Mouse (Mus musculus) cerebellum, adult 11-12 months (tissue): ENCODE measurements around the gene Usp31.
A peak's percentile ranks its signal among the peaks of the same experiment; 100 is the strongest.

Experiments used
- DNase-seq: peaks from one replicate; pipeline ENCODE4 v3.0.0; 2022

Gene Usp31

DNA sequence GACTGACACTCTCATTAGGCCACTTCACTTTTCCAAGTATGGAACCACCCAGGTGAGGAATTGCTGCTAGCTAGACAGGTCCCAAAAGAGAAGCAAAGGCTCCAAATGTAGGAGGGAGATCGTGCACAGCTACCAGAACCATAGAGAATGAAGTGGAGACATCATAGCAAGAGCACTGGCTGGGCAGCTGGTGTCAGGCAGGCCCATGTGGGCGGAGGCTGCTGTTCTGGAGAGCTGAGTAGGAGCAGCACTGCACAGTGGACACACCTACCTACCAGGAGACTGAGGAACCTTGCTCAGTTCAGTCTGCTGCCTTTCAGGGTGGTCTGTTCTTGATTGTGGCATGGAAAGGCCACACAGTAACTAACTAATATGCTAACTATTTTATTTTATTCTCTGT lies 52.4 kb downstream of the Usp31 start:
- no peak for DNase-seq

DNA sequence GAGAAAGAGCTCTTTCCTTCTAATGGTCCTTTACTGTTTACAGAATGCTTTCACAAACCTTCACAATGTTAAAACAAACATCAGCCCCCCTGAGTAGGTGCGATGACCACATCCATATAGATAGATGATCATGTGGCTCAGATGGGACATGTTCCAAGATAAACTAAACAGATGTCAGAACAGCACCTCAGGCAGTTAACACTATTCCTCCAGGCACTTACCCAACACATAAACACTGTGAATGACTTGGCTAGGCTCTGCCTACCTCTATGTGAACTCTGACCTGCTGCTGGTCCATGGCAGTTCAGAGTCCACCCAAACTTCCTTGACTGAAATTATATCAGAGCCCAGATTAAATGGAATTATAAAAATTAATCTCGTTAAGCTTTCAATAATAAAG lies 54.4 kb downstream of the Usp31 start:
- DNase-seq: no peak

DNA sequence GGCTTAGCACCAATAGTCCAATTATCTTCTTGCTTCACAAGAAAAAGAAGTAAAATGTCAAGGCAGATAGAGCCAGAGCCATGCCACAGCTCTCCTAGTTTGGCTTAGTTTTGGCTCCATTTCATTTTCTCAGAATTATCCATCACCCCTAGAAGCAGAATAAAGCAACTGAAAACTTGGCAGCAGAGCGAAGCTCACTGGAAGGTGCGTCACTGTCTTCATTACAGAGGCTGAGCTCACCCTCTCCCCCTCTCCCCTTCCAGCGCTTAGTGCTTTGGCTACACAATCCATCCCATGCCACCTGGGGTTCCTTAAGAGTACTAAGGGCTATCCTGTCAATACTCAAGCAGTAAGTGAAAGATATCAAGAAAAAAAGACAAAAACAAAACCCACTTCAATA lies 56.3 kb downstream of the Usp31 start:
- no peak for DNase-seq

DNA sequence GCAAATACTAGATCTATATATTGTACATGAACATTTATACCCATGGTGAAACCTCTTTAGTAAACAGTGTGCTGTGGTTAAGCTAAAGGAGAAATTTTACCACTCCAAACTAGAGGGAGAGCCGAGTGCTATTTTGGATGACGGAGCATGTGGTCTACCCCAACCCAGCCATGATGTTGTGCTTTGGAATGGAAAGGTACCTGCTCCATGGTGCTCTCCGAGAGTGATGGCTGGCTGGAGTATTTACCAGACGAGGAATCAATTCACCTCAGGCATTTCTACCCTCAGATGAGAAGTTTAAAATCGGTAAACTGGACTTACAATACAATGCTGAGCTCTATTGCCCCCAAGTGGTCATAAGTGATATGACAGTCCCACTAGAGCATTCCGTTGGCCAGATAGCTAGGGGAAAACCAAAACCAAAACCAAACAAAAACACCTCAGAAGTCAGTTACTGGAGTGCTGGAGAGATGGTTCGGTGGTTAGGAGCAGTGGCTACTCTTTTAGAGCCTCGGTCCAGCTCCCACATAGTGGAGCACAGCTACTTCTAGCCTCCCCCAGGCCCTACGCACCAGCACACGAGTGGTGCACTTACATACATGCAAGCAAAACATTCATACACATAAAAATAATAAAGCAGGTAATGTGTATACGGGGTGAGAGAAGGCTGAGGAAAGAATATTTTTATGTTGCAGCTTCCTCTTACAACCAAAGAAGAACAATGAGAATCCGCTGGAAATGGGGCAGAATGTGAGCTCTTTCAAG lies 65.9 kb downstream of the Usp31 start:
- DNase-seq: peak; percentile 12

DNA sequence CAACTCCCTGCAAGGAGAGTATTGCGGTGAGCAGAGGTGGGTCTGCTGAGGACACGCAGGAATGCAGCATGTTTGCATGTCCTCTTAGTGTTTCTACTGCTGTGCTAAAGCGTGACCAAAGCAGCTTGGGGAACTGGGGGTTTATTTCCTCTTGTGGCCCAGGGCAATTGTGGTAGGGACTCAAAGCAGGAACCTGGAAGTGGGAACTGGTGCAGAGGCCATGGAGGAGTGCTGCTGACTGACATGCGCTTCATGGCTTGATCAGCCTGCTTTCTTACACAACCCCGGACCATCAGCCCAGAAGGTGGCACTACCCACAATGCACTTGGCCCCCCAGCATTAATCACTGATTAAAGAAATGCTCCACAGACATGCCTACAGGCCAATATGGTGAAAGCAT lies 70.3 kb downstream of the Usp31 start:
- DNase-seq: no peak

DNA sequence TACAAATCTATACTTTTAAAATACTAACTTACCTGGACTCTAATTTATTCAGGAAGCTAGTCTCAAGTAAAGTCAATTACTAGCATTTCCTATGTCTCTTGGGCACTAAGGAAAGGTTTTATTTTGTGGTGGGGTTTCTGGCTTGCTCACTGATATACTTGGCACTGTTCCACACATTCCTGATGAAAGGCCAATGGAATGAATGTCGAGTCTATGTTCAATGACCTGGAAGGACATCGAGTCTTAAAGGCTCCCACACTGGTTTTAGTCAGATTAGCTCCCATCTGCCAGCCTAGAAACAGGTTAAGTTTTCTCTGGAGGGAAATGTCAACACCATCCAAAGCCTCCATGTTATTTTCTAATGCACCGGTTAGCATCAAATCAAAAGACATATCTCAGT lies 72.8 kb downstream of the Usp31 start:
- DNase-seq: no peak

DNA sequence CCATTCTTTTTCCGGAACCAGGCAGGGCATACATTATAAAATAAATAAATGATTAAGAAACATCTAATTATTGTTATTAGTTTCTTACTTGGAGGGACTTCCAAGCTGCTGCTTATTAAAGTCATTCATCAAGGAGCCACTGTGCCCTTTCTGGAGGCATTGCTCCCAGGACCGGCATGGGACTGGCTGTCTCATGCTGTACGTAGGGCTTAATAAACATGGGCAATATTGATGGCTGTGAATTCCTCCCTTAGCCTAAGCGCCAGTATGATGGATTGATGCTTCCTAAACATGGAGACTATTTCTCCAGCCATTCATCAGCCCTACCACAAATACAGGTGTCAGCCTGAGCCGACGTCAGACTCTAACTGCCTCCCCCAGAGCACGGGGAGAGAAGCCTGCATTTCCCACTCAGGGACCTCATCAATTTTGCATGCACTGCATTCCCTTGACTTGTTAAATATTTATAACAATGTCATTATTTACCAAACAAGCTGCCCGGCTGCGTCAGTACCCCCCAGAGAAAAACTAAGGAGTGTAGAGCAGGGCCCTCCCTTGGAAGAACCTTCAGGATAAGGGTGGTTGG lies 84.1 kb downstream of the Usp31 start:
- DNase-seq: no peak

DNA sequence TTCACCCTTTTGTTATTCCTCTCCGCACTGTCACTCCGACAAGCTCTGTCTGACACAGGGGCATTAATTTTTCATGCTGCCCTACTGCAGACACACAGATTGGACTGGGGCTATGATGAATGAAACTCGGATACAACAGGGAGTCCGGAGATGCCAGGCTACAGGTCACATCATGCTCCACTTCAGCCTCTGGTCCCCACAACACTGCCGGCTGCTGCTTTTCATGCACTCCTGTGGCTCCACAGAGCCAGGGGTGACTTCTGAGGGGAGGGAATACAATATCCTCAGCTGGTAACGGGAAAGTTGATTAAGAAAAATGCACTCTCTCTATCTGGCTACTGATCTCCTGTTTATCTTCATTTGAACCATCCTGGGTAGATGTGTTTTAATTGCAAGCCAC lies 84.6 kb downstream of the Usp31 start:
- no peak for DNase-seq

DNA sequence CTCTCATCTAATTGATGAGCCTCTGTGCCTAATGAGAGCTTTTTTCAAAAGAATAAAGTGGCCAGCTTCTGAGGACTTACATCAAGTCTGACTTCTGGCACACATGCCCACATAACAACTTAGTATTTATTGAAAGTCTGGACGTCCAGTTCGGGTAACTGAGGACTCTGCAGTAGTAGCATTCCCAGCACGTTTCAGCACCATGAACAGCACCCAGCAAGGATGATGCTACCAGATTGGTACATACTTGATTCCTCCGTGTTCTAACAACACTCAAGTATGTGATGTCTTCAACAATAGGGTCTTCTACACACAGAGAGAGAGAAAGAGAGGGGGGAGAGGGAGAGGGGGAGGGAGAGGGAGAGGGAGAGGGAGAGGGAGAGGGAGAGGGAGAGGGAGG lies 105.4 kb downstream of the Usp31 start:
- no peak for DNase-seq

DNA sequence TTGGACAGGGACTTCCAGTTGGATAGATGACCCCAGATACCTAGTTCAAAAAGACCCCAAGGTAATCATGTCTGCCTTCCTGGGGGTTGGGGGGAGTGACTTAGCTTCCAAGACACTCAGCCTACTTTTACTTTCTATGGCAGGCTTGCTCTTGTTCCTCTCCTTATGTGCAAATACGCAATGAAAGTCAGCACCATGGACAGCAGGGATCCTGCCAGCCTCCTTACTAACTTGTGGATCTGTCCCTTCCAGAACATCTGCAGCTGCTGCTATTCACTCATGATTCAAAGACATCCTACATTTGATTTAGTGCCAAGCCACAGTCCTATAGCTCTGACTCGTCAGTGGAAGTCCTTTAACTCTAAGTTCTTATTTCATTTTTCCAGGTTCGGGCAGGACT lies 110.7 kb downstream of the Usp31 start:
- DNase-seq: no peak

DNA sequence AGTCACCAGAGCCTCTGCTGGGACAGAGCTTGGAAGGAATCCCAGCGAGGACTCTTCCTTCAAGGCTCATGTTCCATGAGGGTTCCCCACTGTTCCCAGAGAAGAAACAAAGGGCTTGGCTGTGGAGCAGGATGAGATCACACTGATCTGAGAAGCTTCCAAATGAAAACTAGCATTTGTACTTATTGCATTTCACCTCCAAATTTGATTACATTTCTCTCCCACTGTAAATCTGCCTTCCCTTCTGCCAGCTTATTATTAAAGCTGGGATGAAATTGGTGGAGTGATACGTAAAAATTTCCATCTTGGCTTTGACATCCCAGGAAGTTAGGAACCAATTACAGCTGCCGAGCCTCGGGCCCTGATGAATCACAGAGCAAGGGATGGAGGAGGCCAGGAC lies 111.6 kb downstream of the Usp31 start:
- no peak for DNase-seq

DNA sequence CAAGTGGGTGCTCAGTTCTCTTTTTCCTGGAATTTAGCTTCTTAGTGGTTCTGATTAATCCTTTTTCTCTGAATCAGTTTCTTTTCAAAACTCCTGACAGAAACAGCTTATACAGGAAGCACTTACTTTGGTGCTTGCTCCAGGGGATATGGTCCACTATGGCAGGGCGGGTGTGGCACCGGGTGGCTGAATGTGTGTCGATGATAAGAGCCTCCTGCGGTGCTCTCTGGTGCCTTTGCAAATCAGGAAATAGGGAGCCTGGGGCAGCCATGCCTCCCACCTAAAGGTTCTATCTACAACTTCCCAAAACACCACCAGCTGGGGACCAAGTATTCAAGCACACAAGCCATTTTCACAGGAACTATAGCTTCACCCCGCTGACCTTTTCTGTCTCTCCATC lies 112.0 kb downstream of the Usp31 start:
- DNase-seq: no peak

DNA sequence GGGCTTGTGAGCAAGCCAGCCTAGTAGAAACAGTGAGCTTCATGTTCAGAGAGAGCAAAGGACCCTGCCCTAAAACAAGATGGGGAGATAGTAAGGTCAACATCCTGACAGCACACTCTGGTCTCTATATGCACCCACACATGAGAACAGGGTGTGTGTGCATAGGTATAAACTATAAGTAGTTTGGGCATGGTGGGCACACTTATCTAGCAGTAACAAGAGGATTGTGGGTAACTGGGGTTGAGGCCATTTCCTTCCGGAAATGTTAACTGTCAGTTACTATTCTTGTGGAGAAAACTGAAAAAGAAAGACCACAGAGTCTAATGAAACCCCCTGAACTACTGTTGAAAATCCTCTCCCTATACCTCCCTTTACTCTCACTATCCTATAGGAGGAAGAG lies 112.4 kb downstream of the Usp31 start:
- no peak for DNase-seq
